Mouse (Mus musculus) left cerebral cortex, adult 11 months (tissue): ENCODE results near the gene Eif3l.
A peak's percentile ranks its signal among the peaks of the same experiment; 100 is the strongest.

Source experiments
- DNase-seq: peaks from one replicate; pipeline ENCODE4 v3.0.0; 2022; ENCODE audit warnings: low spot score

The Eif3l gene

GRCm38 (mm10) chr15:79124331-79124875, 49.4 kb downstream of the Eif3l start:
- no peak for DNase-seq

DNA sequence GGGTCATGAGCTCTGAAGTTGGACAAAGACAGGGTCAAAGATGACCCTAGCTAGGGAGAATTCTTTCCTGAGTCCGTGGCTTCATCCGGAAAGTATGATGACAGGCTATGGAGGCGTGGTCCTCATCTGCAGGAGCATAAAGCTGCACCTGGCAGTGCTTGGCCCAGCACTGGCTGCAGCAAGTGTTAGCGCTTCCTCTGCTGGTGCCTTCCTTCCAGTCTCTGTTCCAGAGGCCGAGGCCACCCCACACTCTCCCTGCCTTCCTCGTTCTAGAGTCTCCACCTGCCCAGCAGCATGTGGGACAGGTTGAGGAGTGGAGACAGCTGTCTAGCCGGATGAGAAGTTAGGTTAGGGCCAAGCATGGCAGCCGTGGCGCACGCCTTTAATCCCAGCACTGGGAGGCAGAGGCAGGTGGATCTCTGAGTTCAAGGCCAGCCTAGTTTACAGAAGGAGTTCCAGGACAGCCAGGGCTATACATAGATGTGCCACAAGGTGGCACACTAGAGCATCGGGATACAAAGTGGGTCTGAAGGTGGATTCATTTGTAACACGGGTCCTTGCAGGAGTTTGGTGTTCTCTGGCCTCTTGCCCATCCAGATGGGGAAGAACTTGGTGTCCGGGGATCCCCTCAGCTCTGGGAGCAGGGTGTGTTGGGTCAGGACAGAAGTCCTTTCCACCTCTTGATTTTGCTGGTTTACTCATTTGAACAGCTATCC, 51.4 kb downstream of the Eif3l start:
- no peak for DNase-seq

- no peak for DNase-seq
These were observed 52.1 kb downstream of the Eif3l start for GRCm38 (mm10) chr15:79127101-79127500.

- no peak for DNase-seq
These were observed 53.2 kb downstream of the Eif3l start for GRCm38 (mm10) chr15:79128208-79128607.

DNA sequence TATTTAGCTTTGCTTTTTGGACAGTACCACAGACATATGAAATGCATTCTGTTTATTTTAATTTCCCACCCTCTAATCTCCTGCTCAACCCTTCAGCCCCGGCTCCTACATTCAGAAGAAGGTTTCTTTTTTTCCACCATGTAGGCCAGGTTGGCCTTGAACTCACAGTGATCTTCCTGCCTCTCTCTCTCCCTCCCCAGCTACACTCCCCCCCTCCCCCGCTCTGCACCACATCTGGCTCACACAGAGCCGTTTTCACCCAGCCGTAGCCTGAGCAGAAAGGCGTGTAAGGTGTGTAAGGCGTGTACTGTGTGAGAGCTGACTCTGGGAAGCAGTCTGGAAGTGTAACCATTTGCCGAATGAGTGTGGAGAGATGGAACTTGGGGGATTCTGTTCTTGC, 54.3 kb downstream of the Eif3l start:
- DNase-seq, result no peak

DNA sequence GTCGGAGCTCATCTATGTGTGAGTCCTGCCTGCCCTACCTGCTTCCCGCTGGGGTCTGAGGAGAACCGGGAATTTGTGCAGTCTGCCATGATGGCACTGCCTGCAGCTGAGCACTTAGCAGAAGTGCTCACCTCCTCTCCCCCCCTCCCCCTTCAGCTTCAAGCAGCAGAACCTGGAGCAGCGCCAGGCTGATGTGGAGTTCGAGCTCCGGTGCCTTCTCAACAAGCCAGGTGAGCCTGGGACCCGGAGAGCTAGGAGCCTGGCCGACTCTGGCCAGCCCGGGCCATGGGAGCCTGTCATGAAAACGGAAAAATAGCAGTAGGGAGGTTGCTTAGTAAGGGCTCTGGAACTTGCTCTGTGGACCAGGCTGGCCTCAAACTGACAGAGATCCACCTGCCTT, 55.8 kb downstream of the Eif3l start:
- no peak for DNase-seq

- no peak for DNase-seq
These were observed 56.5 kb downstream of the Eif3l start for GRCm38 (mm10) chr15:79131442-79131841.

DNA sequence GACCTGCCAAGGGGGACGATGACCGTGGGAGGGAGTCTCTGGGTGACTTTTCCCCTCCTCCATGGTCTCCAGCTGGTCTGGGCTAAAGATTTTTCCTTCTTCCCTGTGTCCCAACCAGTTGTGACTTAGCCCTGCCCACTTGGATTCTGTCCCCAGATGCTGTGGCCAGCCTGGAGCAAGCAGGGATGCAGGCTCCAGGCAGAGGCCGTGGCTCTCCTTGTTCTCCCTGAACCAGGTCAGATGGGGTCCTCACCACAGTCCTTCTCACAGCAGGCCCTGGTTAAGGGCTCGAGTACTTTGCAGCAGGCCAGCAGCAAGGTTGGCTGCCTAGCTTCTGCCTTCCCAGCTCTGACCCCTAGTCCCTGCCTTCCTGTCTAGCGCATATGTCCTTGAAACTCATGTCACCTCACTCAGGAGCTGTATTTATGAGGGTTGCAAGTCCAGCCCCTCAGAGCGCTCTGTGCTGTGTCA, 58.2 kb downstream of the Eif3l start:
- DNase-seq, result no peak

DNA sequence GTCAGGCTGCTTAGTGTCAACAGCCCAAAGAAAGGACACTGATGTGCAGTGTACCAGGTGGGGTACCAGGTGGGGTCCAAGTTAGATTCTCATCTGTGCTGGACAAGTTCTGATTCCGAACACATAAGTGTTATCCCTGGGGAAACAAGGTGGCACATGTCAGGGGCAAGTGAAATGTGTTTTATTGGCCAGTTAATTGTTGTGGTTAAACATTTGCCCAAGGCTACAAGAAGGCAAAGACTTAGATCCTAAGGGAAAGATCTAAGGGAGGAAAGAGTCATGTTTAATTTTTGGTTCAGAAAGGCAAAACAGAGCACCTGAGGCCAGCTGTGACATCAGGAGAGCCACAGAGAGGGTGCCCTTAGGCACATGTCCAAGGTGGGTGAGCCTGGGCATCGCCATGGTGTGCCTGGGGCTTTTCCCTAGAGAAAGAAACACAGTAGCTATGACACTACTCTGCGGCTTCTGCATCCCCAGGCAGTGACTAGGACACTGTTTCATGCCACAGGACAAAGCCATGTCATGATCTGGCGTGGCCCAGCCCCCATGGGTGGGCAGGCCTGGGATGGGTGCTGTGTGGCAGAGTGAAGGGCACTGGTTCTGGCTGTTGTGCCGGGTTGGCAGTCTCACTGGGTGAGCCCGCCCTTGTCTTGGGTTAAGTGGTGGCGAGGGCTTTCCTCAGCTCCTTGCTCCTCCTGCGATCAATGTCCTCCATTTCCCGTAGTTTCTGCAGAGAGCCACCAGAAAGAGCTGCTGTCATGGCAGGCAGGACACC, 59.7 kb downstream of the Eif3l start:
- DNase-seq, result no peak

GRCm38 (mm10) chr15:79135332-79135731, 60.4 kb downstream of the Eif3l start:
- no peak for DNase-seq

- DNase-seq, result no peak
These were observed 61.0 kb downstream of the Eif3l start for GRCm38 (mm10) chr15:79135783-79136575.

GRCm38 (mm10) chr15:79139640-79140039, 64.7 kb downstream of the Eif3l start:
- no peak for DNase-seq

- DNase-seq, result peak; percentile 91
These were observed 66.0 kb downstream of the Eif3l start, which contains the start of the genes Polr2f and 1700088E04Rik for GRCm38 (mm10) chr15:79140866-79141565. Gene Polr2f (plus strand): TSS chr15:79141009. Gene 1700088E04Rik (minus strand): TSS chr15:79141253.

DNA sequence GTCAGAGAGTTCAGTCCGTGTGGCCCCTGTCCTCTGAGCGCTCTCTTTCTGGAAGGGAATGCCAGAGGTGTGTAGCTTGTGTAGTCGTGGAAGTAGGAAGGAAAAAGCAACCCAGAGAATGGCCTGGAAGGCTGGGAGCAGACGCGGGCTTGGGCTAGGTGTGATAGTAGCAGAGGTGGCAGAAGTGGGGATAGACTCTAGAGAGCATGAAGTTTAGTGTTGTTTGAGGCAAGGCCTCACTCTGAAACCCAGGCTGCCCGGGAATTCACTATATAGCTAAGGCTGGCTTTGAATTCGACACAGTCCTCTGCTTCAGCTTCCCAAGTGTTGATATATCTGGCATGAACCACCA, 66.6 kb downstream of the Eif3l start:
- DNase-seq, result no peak

DNA sequence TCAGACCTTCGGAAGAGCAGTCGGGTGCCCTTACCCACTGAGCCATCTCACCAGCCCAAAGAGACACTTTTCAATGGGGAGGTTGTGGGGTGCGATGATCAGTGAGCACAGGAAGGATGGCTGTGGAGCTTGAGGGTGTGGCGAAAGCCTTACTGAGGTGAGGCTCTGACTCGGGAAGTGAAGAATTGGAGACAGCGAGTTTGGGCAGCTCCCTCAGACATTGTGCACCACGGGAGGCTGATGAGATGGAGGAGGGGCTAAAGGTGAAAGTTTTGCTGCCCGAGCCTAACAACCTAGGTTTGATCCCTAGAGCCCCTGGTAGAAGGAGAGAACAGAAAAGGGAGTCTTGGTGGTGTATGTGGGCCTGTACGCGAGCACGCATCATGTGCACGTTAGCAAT, 68.3 kb downstream of the Eif3l start:
- DNase-seq, result no peak
